Mouse (Mus musculus): ENCODE measurements around the gene Col20a1. TPM values are rescaled to one million over a fixed set of nuclear protein-coding genes. Genes with fewer than 3 reads are reported as not detected.

The Col20a1 gene
- 0.15 and 0.23 TPM in 2 replicates for polyA plus RNA-seq (2016; fragmentation: Nextera tagmentation; extraction: Ambion mirVana)

DNA sequence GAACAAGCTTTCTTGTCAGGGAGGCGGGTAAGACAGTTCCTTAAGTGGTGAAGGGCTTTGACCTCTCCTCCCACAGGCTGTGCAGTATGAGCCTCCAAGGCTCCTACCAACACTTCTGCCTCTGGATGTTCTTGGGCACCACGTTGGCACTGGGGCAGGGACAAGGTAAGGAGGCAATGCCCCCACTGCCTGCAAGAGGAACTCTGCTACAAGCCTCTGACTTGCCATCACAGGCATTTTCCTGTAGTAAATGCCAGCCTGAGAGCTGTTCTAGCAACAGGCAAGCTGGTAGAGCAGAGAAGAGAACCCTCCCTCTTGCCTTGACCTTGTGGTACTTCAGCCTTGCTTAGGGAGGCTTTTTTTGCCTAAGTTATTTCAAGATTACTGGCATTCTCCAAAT lies at the start of gene Col20a1:
Gene Col20a1, plus strand, starts transcription at position 87 of the 400 bp plus-strand sequence.
- WGBS (ENCODE audit: insufficient replicate concordance): 39% methylated on average over 2 of the region's 2 CpGs
- H3K27ac ChIP-seq: no peak within 1 kb of the TSS
- H3K36me3 ChIP-seq: peaks cover 13% of the 10 kb centered on the region
- H3K4me3 ChIP-seq: no peak within 1 kb of the TSS
- H3K9me3 ChIP-seq (replicated peaks): no peaks in the 10 kb centered on the region
- no peaks in the 10 kb centered on the region for H3K4me1 ChIP-seq
- no peak within 1 kb of the TSS for H3K9ac ChIP-seq
- no peaks in the 10 kb centered on the region for H3K27me3 ChIP-seq (replicated peaks)
- no peak within 1 kb of the TSS for H3K4me2 ChIP-seq
- ATAC-seq: no peak

DNA sequence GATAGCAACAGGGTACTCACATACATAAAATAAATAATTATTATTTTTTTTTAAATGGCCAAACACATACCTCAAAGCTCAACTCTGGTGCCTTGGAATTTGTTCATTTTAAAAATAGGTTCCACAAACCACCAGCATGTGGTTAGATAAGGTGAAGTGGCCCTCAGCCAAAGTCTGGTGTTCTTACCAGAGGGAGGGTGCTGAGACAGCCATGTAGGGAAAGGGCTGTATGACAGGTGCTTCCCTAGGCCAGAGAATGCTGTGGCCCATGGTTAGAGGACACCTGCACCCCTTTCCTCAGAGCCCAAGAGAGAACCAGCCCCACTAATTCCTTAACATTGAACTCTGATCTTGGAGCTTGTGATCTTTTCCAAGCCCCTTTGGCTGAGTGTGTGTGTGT lies 46.1 kb upstream of the Col20a1 start:
- H3K36me3 ChIP-seq: no peaks in the 10 kb centered on the region
- no peak overlapping the region for H3K4me2 ChIP-seq
- no peak overlapping the region for H3K27ac ChIP-seq
- no peaks in the 10 kb centered on the region for H3K27me3 ChIP-seq (replicated peaks)
- no peaks in the 10 kb centered on the region for H3K4me1 ChIP-seq
- no peak overlapping the region for H3K4me3 ChIP-seq
- no peak for ATAC-seq
- H3K9me3 ChIP-seq (replicated peaks): no peaks in the 10 kb centered on the region
- H3K9ac ChIP-seq: no peak overlapping the region

DNA sequence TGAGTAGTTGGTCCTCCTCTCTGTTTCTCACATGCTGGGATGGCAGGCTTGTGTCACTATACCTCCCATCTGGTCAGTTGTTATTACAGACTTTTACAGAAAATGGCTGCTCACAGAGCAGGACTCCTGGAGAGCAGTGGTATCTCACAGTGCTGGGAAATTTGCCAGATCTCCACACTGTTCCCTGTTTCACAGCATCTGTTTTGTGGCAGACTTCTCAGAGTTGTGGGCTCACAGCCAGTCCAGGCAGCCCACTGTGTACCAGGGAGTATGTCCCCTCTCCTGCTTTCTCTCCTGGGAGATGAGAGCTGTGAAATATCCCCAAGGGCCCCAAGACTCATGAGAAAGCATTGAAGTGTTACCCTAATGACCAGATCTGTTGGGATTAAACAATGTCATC lies 44.5 kb upstream of the Col20a1 start:
- ATAC-seq: no peak
- H3K9ac ChIP-seq: no peak overlapping the region
- H3K27ac ChIP-seq: no peak overlapping the region
- no peaks in the 10 kb centered on the region for H3K27me3 ChIP-seq (replicated peaks)
- H3K4me2 ChIP-seq: no peak overlapping the region
- H3K4me1 ChIP-seq: no peaks in the 10 kb centered on the region
- H3K36me3 ChIP-seq: no peaks in the 10 kb centered on the region
- H3K4me3 ChIP-seq: no peak overlapping the region
- no peaks in the 10 kb centered on the region for H3K9me3 ChIP-seq (replicated peaks)

DNA sequence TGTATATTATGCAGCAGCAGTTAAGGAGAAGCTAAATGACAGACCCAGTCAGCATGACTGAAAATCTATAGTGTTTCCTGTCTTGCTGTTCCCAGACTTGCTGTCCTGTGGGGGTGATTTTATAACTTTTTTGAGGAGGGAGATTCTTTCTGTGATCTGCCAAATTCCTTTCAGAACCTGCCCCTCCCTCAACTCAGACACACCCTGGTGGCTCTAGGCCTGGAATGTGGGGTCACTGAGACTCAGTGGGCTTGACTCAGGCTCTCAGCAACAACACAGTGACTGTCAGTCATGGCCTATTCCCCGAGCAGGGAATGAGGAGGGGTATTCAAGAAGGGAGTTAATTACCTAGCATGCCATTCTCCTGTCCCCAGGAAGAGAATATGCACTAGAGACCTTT lies 36.4 kb upstream of the Col20a1 start:
- 29% methylated on average over 1 of the region's 1 CpGs for WGBS (ENCODE audit: insufficient replicate concordance)
- no peaks in the 10 kb centered on the region for H3K36me3 ChIP-seq
- H3K27ac ChIP-seq: no peak overlapping the region
- H3K4me1 ChIP-seq: no peaks in the 10 kb centered on the region
- H3K9ac ChIP-seq: no peak overlapping the region
- no peak overlapping the region for H3K4me3 ChIP-seq
- no peak overlapping the region for H3K4me2 ChIP-seq
- H3K27me3 ChIP-seq (replicated peaks): peaks cover 57% of the 10 kb centered on the region
- ATAC-seq: no peak
- H3K9me3 ChIP-seq (replicated peaks): no peaks in the 10 kb centered on the region

- H3K36me3 ChIP-seq: no peaks in the 10 kb centered on the region
- H3K9ac ChIP-seq: no peak overlapping the region
- H3K27me3 ChIP-seq (replicated peaks): peaks cover 80% of the 10 kb centered on the region
- no peaks in the 10 kb centered on the region for H3K4me1 ChIP-seq
- 25% methylated on average over 9 of the region's 9 CpGs for WGBS (ENCODE audit: insufficient replicate concordance)
- H3K9me3 ChIP-seq (replicated peaks): no peaks in the 10 kb centered on the region
- no peak overlapping the region for H3K4me2 ChIP-seq
- no peak overlapping the region for H3K4me3 ChIP-seq
- no peak overlapping the region for H3K27ac ChIP-seq
- no peak for ATAC-seq
Measured at GRCm38 (mm10) chr2:180952731-180953171, 33.6 kb upstream of the Col20a1 start.

GRCm38 (mm10) chr2:180953638-180954037 lies 32.7 kb upstream of the Col20a1 start:
- Histone ChIP-seq H3K4me1 (no peaks in the 10 kb centered on the region), H3K27ac (no peak overlapping the region), H3K4me2 (peak overlapping the region; percentile 63), H3K27me3 (replicated peaks) (peaks cover 85% of the 10 kb centered on the region), H3K4me3 (0 out of 2 replicates have a peak overlapping the region, but pooled peaks have one; percentile 41), H3K36me3 (no peaks in the 10 kb centered on the region), H3K9me3 (replicated peaks) (no peaks in the 10 kb centered on the region), H3K9ac (no peak overlapping the region)
- WGBS (ENCODE audit: insufficient replicate concordance): 37% methylated on average over 2 of the region's 2 CpGs
- ATAC-seq: no peak

DNA sequence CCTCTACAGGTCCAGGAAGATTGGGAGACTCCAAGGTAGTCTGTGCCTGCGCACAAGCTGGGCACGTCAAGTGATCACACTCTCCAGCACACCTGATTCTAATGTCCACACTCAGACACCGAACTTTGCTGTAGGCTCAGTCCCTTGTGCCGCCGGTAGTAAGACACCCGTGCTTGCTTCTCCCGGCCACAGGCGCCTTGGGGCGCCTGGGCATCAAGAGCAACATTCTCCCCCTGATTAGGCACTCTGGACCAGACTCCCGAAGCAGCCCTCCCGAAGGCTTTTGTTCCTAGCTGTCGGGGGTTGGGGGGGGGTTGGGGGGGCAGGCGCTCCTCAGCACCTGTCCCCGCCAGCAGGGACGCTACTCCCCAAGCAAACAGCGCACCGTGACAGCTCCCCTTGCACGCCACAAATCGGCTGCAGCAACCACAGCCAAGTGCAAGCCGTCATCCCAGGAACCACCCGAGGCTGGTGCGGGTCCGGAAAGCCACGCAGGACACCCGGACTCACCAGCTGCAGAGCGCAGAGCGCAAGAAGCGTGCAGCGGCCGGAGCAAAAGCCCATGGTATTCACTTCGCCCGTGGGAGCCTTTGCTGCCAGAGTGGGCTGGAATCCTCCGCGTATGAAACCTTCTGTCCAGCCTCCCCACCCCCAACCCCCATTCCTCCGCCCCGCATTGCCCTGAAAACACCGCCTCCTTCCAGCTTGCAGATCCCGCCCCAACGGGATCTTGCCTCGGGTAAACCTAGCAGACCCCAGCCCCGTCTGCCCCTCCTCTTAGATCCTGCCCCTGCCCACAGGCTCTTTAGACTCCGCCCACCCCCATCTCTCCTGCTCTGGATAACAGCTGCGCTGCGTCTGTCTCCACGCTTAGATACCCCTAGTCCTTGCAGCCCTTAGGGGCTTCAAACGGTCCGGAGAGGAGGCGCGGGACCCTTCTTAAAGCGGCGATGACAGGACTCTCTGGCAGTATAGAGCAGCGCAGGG lies 32.0 kb upstream of the Col20a1 start, which contains the start of gene Nkain4:
Gene Nkain4, minus strand, starts transcription at position 639 of the 987 bp plus-strand sequence.
- no peak within 1 kb of the TSS for H3K27ac ChIP-seq
- H3K9ac ChIP-seq: 0 out of 2 replicates have a peak within 1 kb of the TSS, but pooled peaks have one; percentile 17
- peak within 1 kb of the TSS; percentile 63 for H3K4me2 ChIP-seq
- no peaks in the 10 kb centered on the region for H3K4me1 ChIP-seq
- peak within 1 kb of the TSS; percentile 41 for H3K4me3 ChIP-seq
- ATAC-seq: no peak
- WGBS (ENCODE audit: insufficient replicate concordance): 5% methylated on average over 51 of the region's 52 CpGs
- H3K27me3 ChIP-seq (replicated peaks): peaks cover 82% of the 10 kb centered on the region
- no peaks in the 10 kb centered on the region for H3K9me3 ChIP-seq (replicated peaks)
- no peaks in the 10 kb centered on the region for H3K36me3 ChIP-seq

- ATAC-seq: no peak
- Histone ChIP-seq H3K9me3 (replicated peaks) (no peaks in the 10 kb centered on the region), H3K4me1 (peaks cover 30% of the 10 kb centered on the region), H3K27me3 (replicated peaks) (peaks cover 39% of the 10 kb centered on the region), H3K36me3 (no peaks in the 10 kb centered on the region), H3K4me3 (no peak overlapping the region), H3K9ac (no peak overlapping the region), H3K27ac (no peak overlapping the region), H3K4me2 (no peak overlapping the region)
- WGBS (ENCODE audit: insufficient replicate concordance): 59% methylated on average over 7 of the region's 7 CpGs
Measured at GRCm38 (mm10) chr2:180959605-180960004, 26.7 kb upstream of the Col20a1 start.

- H3K27ac ChIP-seq: no peak overlapping the region
- H3K9ac ChIP-seq: no peak overlapping the region
- ATAC-seq: no peak
- no peak overlapping the region for H3K4me3 ChIP-seq
- peaks cover 30% of the 10 kb centered on the region for H3K4me1 ChIP-seq
- H3K4me2 ChIP-seq: no peak overlapping the region
- H3K27me3 ChIP-seq (replicated peaks): peaks cover 33% of the 10 kb centered on the region
- H3K9me3 ChIP-seq (replicated peaks): no peaks in the 10 kb centered on the region
- no peaks in the 10 kb centered on the region for H3K36me3 ChIP-seq
- WGBS (ENCODE audit: insufficient replicate concordance): 64% methylated on average over 3 of the region's 3 CpGs
Measured at GRCm38 (mm10) chr2:180960187-180960586, 26.1 kb upstream of the Col20a1 start.

- WGBS (ENCODE audit: insufficient replicate concordance): 59% methylated on average over 2 of the region's 2 CpGs
- H3K4me2 ChIP-seq: no peak overlapping the region
Measured at GRCm38 (mm10) chr2:180962616-180963308, 23.6 kb upstream of the Col20a1 start.

DNA sequence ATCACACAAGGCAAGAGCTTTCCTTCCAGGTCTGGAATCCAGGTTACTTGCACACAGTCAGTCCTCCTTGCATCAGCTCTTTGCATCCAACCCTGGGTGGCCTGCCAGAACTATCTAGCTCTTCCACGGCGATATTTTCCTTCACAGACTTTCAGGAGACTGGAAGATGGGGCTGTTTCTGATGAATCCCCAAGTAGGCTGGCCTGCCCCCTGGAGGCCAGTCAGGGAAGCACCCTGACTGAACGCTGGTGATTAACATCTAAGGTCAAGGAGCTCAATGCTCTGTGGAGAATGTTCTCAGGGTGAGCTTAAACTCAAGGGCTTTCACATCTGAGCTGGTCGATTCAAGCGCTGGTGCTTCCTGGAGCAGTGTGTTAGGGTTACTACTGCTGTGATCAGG lies 22.4 kb upstream of the Col20a1 start:
- H3K27ac ChIP-seq: no peak overlapping the region
- H3K36me3 ChIP-seq: peaks cover 4% of the 10 kb centered on the region
- no peak overlapping the region for H3K4me3 ChIP-seq
- ATAC-seq: no peak
- H3K9ac ChIP-seq: no peak overlapping the region
- peaks cover 53% of the 10 kb centered on the region for H3K4me1 ChIP-seq
- no peaks in the 10 kb centered on the region for H3K9me3 ChIP-seq (replicated peaks)
- no peak overlapping the region for H3K4me2 ChIP-seq
- H3K27me3 ChIP-seq (replicated peaks): peaks cover 8% of the 10 kb centered on the region; the same call in 1 of the 2 replicates
- WGBS (ENCODE audit: insufficient replicate concordance): 3% methylated on average over 5 of the region's 5 CpGs

More at GRCm38 (mm10) chr2:180962616-180963308, 23.6 kb upstream of the Col20a1 start:
- Histone ChIP-seq H3K4me3 (no peak overlapping the region), H3K27me3 (replicated peaks) (peaks cover 12% of the 10 kb centered on the region; the same call in 1 of the 2 replicates), H3K4me1 (peaks cover 41% of the 10 kb centered on the region), H3K27ac (no peak overlapping the region), H3K9ac (no peak overlapping the region), H3K36me3 (no peaks in the 10 kb centered on the region), H3K9me3 (replicated peaks) (no peaks in the 10 kb centered on the region)
- ATAC-seq: no peak
